In genomic region chr7:111663139-111664073, GRCm38 (mm10) we compare ENCODE assay signal across 9 mouse cellular contexts.
DNase-seq lines count a peak whose midpoint lies in the region; ATAC-seq and TF ChIP-seq lines count a peak whose summit lies in the region.
"Had no signal": no experiment of that assay in that cellular context is flagged by ENCODE, and none has a peak within 500 bp of the region (broad histone marks: within the 10 kb centered on the region; RNA-seq: fewer than 3 reads in every experiment).

No protein-coding gene starts in this region.

- H3K9me3 ChIP-seq in hindbrain, embryonic 10.5 days = no peaks in the 10 kb centered on the region
- no peaks in the 10 kb centered on the region for H3K9me3 ChIP-seq in lung, embryonic 14.5 days (ENCODE audit: low read depth, low read length)
- H3K9me3 ChIP-seq: liver, embryonic 15.5 days had no signal

- H3K27me3 ChIP-seq in hindbrain, embryonic 10.5 days (ENCODE audit: insufficient read depth, poor library complexity, severe bottlenecking) = no peaks in the 10 kb centered on the region
- H3K27me3 ChIP-seq in lung, embryonic 14.5 days (ENCODE audit: insufficient read depth, low read length) = no peaks in the 10 kb centered on the region
- H3K27me3 ChIP-seq: liver, embryonic 15.5 days had no signal

- H3K9ac ChIP-seq in lung, embryonic 14.5 days = no peak overlapping the region
- H3K9ac ChIP-seq: liver, embryonic 15.5 days had no signal

- peak; percentile 62 for ATAC-seq in lung, embryonic 14.5 days (ENCODE audit: insufficient read depth)
- no peak for ATAC-seq in megakaryocyte progenitor cell, adult 5-6 weeks (replicated peaks; ENCODE audit: poor library complexity)

- WGBS in hindbrain, embryonic 10.5 days = 66% methylated on average over 14 of the region's 14 CpGs
- 24% methylated on average over 14 of the region's 14 CpGs for WGBS in lung, embryonic 14.5 days

- H3K36me3 ChIP-seq in hindbrain, embryonic 10.5 days = no peaks in the 10 kb centered on the region
- no peaks in the 10 kb centered on the region for H3K36me3 ChIP-seq in lung, embryonic 14.5 days (ENCODE audit: insufficient read depth)
- H3K36me3 ChIP-seq: liver, embryonic 15.5 days had no signal

- TF ChIP-seq CTCF in lung, embryonic 14.5 days (IDR thresholded peaks at IDR 0.05; ENCODE audit: low read depth) = no peak

- H3K4me1 ChIP-seq in hindbrain, embryonic 10.5 days (replicated peaks) = peaks cover 15% of the 10 kb centered on the region; the same call in 1 of the 2 replicates
- H3K4me1 ChIP-seq in lung, embryonic 14.5 days (ENCODE audit: insufficient read depth) = 0 out of 2 replicates have a peak, but pooled peaks cover 8% of the 10 kb centered on the region
- H3K4me1 ChIP-seq: liver, embryonic 15.5 days had no signal

- no peak overlapping the region for H3K4me2 ChIP-seq in lung, embryonic 14.5 days
- H3K4me2 ChIP-seq: liver, embryonic 15.5 days had no signal

- H3K4me3 ChIP-seq in hindbrain, embryonic 10.5 days = no peak overlapping the region
- no peak overlapping the region for H3K4me3 ChIP-seq in lung, embryonic 14.5 days (ENCODE audit: low read depth, low read length)
- H3K4me3 ChIP-seq: liver, embryonic 15.5 days had no signal

- H3K27ac ChIP-seq in hindbrain, embryonic 10.5 days = peak overlapping the region; percentile 53; the same call in 1 of the 2 replicates
- peak overlapping the region; percentile 26; the same call in 1 of the 2 replicates for H3K27ac ChIP-seq in lung, embryonic 14.5 days (ENCODE audit: low read depth)
- H3K27ac ChIP-seq: liver, embryonic 15.5 days had no signal

- DNase-seq in layer of hippocampus, adult 11-12 months (ENCODE audit: low spot score) = peak; percentile 42
- no peak for DNase-seq in layer of hippocampus, adult 9-10 months (ENCODE audit: low spot score)
- DNase-seq in cerebellum, adult 9-11 months = peak; percentile 44
- no peak for DNase-seq in hindbrain, embryonic 10.5 days (ENCODE audit: low spot score)
- DNase-seq in lung, embryonic 14.5 days = peak; percentile 45
- DNase-seq in right cerebral cortex, postnatal 4 days = no peak
- DNase-seq in right cerebral cortex, postnatal 10 days (ENCODE audit: low spot score in 2 of 2) = no peak

Comparison
In these comparisons a context has a peak if more than half of its experiments do, and no peak if none do; other contexts are left out.
1. DNase-seq: peak in layer of hippocampus, adult 11-12 months (single experiment), cerebellum, adult 9-11 months (single experiment) and lung, embryonic 14.5 days (single experiment); none in layer of hippocampus, adult 9-10 months (single experiment), hindbrain, embryonic 10.5 days (single experiment), right cerebral cortex, postnatal 4 days (single experiment) and right cerebral cortex, postnatal 10 days (0 of 2).